Mouse (Mus musculus): ENCODE results near the gene Mrpl4.

DNA sequence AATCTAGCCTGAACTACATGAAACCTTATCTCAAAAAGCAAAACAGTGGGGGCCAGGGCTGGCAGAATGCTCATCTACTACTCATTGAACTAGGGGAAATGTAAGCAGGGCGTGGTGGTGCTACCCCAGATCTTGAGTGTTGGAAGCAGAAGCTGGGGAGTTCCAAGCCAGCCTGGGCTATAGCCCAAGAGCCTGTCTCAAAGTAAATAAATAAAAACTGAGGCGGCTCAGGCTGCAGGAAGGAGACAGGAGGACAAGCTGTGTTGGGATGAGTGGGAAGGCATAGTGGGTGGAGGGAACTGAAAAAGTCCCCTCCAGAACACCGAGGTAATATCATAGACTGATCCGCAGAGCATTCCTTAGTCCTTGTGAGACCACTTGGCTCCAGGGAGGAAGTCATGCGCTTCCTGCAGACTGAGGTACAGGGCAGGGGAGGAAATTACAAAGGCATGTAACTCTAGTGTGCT is 9.3 kb downstream of the Mrpl4 start:
- TF ChIP-seq CTCF (IDR thresholded peaks at IDR 0.05; ENCODE audit: low read depth) (no peak), EP300 (IDR thresholded peaks at IDR 0.05; ENCODE audit: low read depth) (no peak)
